In the genomic region with DNA sequence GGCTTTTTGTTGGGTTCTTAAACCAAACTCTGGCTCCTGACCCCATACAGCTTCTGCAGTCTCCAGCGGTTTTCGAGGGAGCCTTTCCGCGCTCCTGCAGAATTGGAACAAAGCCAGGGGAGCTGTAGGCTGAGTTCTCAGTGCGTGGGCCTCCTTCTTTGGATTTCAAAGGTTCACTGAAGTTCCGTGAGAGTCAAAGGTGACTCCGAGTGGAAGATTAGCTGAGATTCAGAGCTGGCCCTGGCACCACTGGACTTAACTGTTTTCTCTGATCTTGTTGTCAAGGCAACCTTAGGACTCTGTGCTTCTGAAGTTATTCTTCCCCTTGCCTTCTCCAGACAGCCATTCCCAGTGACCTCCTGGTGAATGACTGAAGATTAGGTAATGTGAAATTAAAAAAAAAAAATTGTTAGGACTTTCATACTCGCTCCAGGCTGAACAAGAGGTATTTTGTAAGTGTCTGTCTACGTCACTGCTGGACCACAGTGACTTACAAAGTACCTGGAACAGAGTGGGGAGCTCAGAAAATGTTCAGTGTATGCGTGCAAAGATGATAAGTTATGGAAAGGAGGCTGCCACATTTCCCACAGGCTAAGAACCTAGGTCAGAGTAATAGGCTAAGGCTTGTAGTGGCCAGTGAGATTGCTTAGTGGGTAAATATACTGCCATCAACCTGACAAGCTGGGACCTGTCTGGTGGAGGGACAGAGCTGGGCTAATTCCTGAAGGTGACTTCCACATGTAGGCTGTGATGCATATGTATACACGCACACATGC, we compare ENCODE assay signal across 12 mouse cellular contexts. TPM values are rescaled to one million over a fixed set of nuclear protein-coding genes. Genes with fewer than 3 reads are reported as not detected.
DNase-seq lines count a peak whose midpoint lies in the region; ATAC-seq and TF ChIP-seq lines count a peak whose summit lies in the region.
"Had no signal": no experiment of that assay in that cellular context is flagged by ENCODE, and none has a peak within 500 bp of the region (broad histone marks: within the 10 kb centered on the region; RNA-seq: fewer than 3 reads in every experiment).

No protein-coding gene starts in this region.

- no peak overlapping the region for H3K4me3 ChIP-seq in kidney, embryonic 16.5 days (ENCODE audit: low read length)
- H3K4me3 ChIP-seq: limb, embryonic 12.5 days; neural tube, embryonic 13.5 days had no signal

- no peak overlapping the region for H3K9ac ChIP-seq in kidney, embryonic 16.5 days (replicated peaks; ENCODE audit: low read length)
- H3K9ac ChIP-seq: limb, embryonic 12.5 days; neural tube, embryonic 13.5 days had no signal

- no peaks in the 10 kb centered on the region for H3K27me3 ChIP-seq in kidney, embryonic 16.5 days (ENCODE audit: insufficient read depth, low read length)
- H3K27me3 ChIP-seq: limb, embryonic 12.5 days; neural tube, embryonic 13.5 days had no signal

- no peak for TF ChIP-seq CTCF in brain, embryonic 14.5 days (IDR thresholded peaks at IDR 0.05; ENCODE audit: borderline replicate concordance, extremely low read depth, insufficient read depth, insufficient read length)

- WGBS in kidney, embryonic 16.5 days = 45% methylated on average over 11 of the region's 11 CpGs

- no peak overlapping the region for H3K4me2 ChIP-seq in kidney, embryonic 16.5 days (replicated peaks; ENCODE audit: low read depth, low read length)
- H3K4me2 ChIP-seq: limb, embryonic 12.5 days; neural tube, embryonic 13.5 days had no signal

- H3K4me1 ChIP-seq in kidney, embryonic 16.5 days (ENCODE audit: insufficient read depth, low read length) = 0 out of 2 replicates have a peak, but pooled peaks cover 5% of the 10 kb centered on the region
- H3K4me1 ChIP-seq: limb, embryonic 12.5 days; neural tube, embryonic 13.5 days had no signal

- no peak overlapping the region for H3K27ac ChIP-seq in kidney, embryonic 16.5 days (ENCODE audit: low read length)
- H3K27ac ChIP-seq: limb, embryonic 12.5 days; neural tube, embryonic 13.5 days had no signal

- peak; percentile 40 to 79 for DNase-seq in adrenal gland, adult (ENCODE audit: inconsistent age in 2 of 2, low spot score in 1 of 2)
- DNase-seq in adrenal gland, postnatal 4 days (ENCODE audit: low spot score in 2 of 2) = no peak
- DNase-seq in kidney, adult 11 months = peak; percentile 76
- peak; percentile 53 for DNase-seq in brain, embryonic 14.5 days (ENCODE audit: low read depth)
- peak; percentile 31 to 54 for DNase-seq in kidney, postnatal 4 days
- DNase-seq in neural tube, embryonic 10.5 days (ENCODE audit: extremely low spot score, low spot score) = no peak
- DNase-seq in layer of hippocampus, adult 18-20 months (ENCODE audit: low spot score in 2 of 2) = no peak
- DNase-seq: gastrocnemius, postnatal 25 days; thymus, postnatal 14 days had no signal

- H3K36me3 ChIP-seq in kidney, embryonic 16.5 days (ENCODE audit: insufficient read depth, low read length) = no peaks in the 10 kb centered on the region
- H3K36me3 ChIP-seq: limb, embryonic 12.5 days; neural tube, embryonic 13.5 days had no signal

- no peak for TF ChIP-seq POLR2A in brain, embryonic 14.5 days (IDR thresholded peaks at IDR 0.05; ENCODE audit: borderline replicate concordance, extremely low read depth, insufficient read depth, insufficient read length, poor library complexity, severe bottlenecking)

- ATAC-seq in kidney, embryonic 16.5 days (ENCODE audit: low FRiP score, low TSS enrichment) = no peak

- H3K9me3 ChIP-seq in kidney, embryonic 16.5 days (ENCODE audit: low read length) = no peaks in the 10 kb centered on the region
- H3K9me3 ChIP-seq: limb, embryonic 12.5 days; neural tube, embryonic 13.5 days had no signal

RNA-seq across cellular contexts. Expression of a gene that starts 11.7 kb away (rescaled TPM):
- total RNA-seq in adrenal gland, postnatal 4 days (2021) = 10 to 100 TPM; 88.1 to 98.9 TPM
- polyA plus RNA-seq in kidney, embryonic 16.5 days (2015; fragmentation: Nextera tagmentation; extraction: Ambion mirVana) = 395 and 457 TPM in 2 replicates
- polyA plus RNA-seq in brain, embryonic 14.5 days (2012; rRNA removed) = 51.5 and 58.1 TPM in 2 replicates
- 10 to 100 TPM; 33.4 to 47.2 TPM for total RNA-seq in layer of hippocampus, adult 18-20 months (2021)

RNA-seq across cellular contexts. Expression of a gene that starts 23.0 kb away (rescaled TPM):
- total RNA-seq in adrenal gland, postnatal 4 days (2021) = 10 to 100 TPM; 49.4 to 55.9 TPM
- polyA plus RNA-seq in kidney, embryonic 16.5 days (2015; fragmentation: Nextera tagmentation; extraction: Ambion mirVana) = 68.3 and 70.7 TPM in 2 replicates
- 28.8 and 42.8 TPM in 2 replicates for polyA plus RNA-seq in brain, embryonic 14.5 days (2012; rRNA removed)
- total RNA-seq in layer of hippocampus, adult 18-20 months (2021) = 10 to 100 TPM; 40.8 to 42.8 TPM

RNA-seq across cellular contexts. Expression of a gene that starts 48.3 kb away (rescaled TPM):
- total RNA-seq in adrenal gland, postnatal 4 days (2021) = 1 to 10 TPM; 6.0 to 7.9 TPM
- 9.6 and 9.7 TPM in 2 replicates for polyA plus RNA-seq in kidney, embryonic 16.5 days (2015; fragmentation: Nextera tagmentation; extraction: Ambion mirVana)
- 2.3 and 2.5 TPM in 2 replicates for polyA plus RNA-seq in brain, embryonic 14.5 days (2012; rRNA removed)
- total RNA-seq in layer of hippocampus, adult 18-20 months (2021) = 10 to 100 TPM; 28.4 to 37.0 TPM

Comparison
In these comparisons a context has a peak if more than half of its experiments do, and no peak if none do; other contexts are left out.
1. DNase-seq: peak in adrenal gland, adult (2 of 2), kidney, adult 11 months (single experiment), brain, embryonic 14.5 days (single experiment) and kidney, postnatal 4 days (2 of 2); none in adrenal gland, postnatal 4 days (0 of 2), neural tube, embryonic 10.5 days (single experiment) and layer of hippocampus, adult 18-20 months (0 of 2).